Comparison of ENCODE assay signal across 12 mouse cellular contexts in genomic region chr16:8734693-8735092, GRCm38 (mm10). TPM values are rescaled to one million over a fixed set of nuclear protein-coding genes. Genes with fewer than 3 reads are reported as not detected.
DNase-seq lines count a peak whose midpoint lies in the region; ATAC-seq lines count a peak whose summit lies in the region.
"Had no signal": no experiment of that assay in that cellular context is flagged by ENCODE, and none has a peak within 500 bp of the region (broad histone marks: within the 10 kb centered on the region; RNA-seq: fewer than 3 reads in every experiment).

No protein-coding gene starts in this region.

- no peak for ATAC-seq in hindbrain, embryonic 13.5 days (ENCODE audit: low FRiP score)
- ATAC-seq in hindbrain, embryonic 12.5 days (ENCODE audit: low FRiP score), result no peak
- no peak for ATAC-seq in midbrain, embryonic 13.5 days
- no peak for ATAC-seq in midbrain, embryonic 11.5 days (ENCODE audit: low FRiP score)
- no peak for ATAC-seq in liver, embryonic 13.5 days (ENCODE audit: low read depth)

- H3K4me3 ChIP-seq in hindbrain, embryonic 13.5 days, result no peak overlapping the region
- no peak overlapping the region for H3K4me3 ChIP-seq in hindbrain, embryonic 12.5 days
- no peak overlapping the region for H3K4me3 ChIP-seq in midbrain, embryonic 13.5 days (replicated peaks)
- no peak overlapping the region for H3K4me3 ChIP-seq in midbrain, embryonic 11.5 days (ENCODE audit: low read depth, low read length)
- H3K4me3 ChIP-seq in liver, embryonic 13.5 days (replicated peaks), result peak overlapping the region; percentile 99
- H3K4me3 ChIP-seq: limb, embryonic 15.5 days had no signal

- no peak overlapping the region for H3K27ac ChIP-seq in hindbrain, embryonic 13.5 days
- no peak overlapping the region for H3K27ac ChIP-seq in hindbrain, embryonic 12.5 days
- no peak overlapping the region for H3K27ac ChIP-seq in midbrain, embryonic 13.5 days
- H3K27ac ChIP-seq in midbrain, embryonic 11.5 days (ENCODE audit: low read depth, low read length), result no peak overlapping the region
- peak overlapping the region; percentile 96 for H3K27ac ChIP-seq in liver, embryonic 13.5 days
- H3K27ac ChIP-seq: heart, embryonic 15.5 days; limb, embryonic 15.5 days; stomach, postnatal 0 days had no signal

- H3K4me1 ChIP-seq in hindbrain, embryonic 13.5 days (replicated peaks), result peaks cover 59% of the 10 kb centered on the region
- peaks cover 31% of the 10 kb centered on the region for H3K4me1 ChIP-seq in hindbrain, embryonic 12.5 days
- peaks cover 58% of the 10 kb centered on the region for H3K4me1 ChIP-seq in midbrain, embryonic 13.5 days (replicated peaks)
- H3K4me1 ChIP-seq in midbrain, embryonic 11.5 days (ENCODE audit: control insufficient read depth, insufficient read depth, low read length), result peaks cover 26% of the 10 kb centered on the region
- H3K4me1 ChIP-seq in liver, embryonic 13.5 days (replicated peaks), result peaks cover 73% of the 10 kb centered on the region

- no peaks in the 10 kb centered on the region for H3K27me3 ChIP-seq in hindbrain, embryonic 13.5 days
- no peaks in the 10 kb centered on the region for H3K27me3 ChIP-seq in hindbrain, embryonic 12.5 days
- no peaks in the 10 kb centered on the region for H3K27me3 ChIP-seq in midbrain, embryonic 13.5 days
- H3K27me3 ChIP-seq in midbrain, embryonic 11.5 days (ENCODE audit: control insufficient read depth, insufficient read depth, low read length), result no peaks in the 10 kb centered on the region
- no peaks in the 10 kb centered on the region for H3K27me3 ChIP-seq in liver, embryonic 13.5 days
- H3K27me3 ChIP-seq: heart, embryonic 15.5 days; limb, embryonic 15.5 days had no signal

- DNase-seq in midbrain, embryonic 11.5 days (ENCODE audit: low spot score, missing footprints), result no peak
- DNase-seq in liver, embryonic 13.5 days, result no peak
- DNase-seq in spleen, postnatal 10 days (ENCODE audit: low spot score in 2 of 2), result no peak
- no peak for DNase-seq in thymus, postnatal 36 days
- DNase-seq: kidney, postnatal 10 days had no signal

- 79% methylated on average over 4 of the region's 4 CpGs for WGBS in hindbrain, embryonic 13.5 days
- WGBS in hindbrain, embryonic 12.5 days, result 87% methylated on average over 4 of the region's 4 CpGs
- WGBS in midbrain, embryonic 13.5 days, result 82% methylated on average over 4 of the region's 4 CpGs
- WGBS in midbrain, embryonic 11.5 days, result 87% methylated on average over 4 of the region's 4 CpGs
- 68% methylated on average over 4 of the region's 4 CpGs for WGBS in liver, embryonic 13.5 days (ENCODE audit: insufficient replicate concordance)

- H3K4me2 ChIP-seq in hindbrain, embryonic 13.5 days, result peak overlapping the region; percentile 99
- no peak overlapping the region for H3K4me2 ChIP-seq in hindbrain, embryonic 12.5 days (replicated peaks)
- peak overlapping the region; percentile 97 for H3K4me2 ChIP-seq in midbrain, embryonic 13.5 days (replicated peaks)
- no peak overlapping the region for H3K4me2 ChIP-seq in midbrain, embryonic 11.5 days
- peak overlapping the region; percentile 70 for H3K4me2 ChIP-seq in liver, embryonic 13.5 days

- 0 out of 2 replicates have a peak overlapping the region, but pooled peaks have one; percentile 98 for H3K9ac ChIP-seq in hindbrain, embryonic 13.5 days
- no peak overlapping the region for H3K9ac ChIP-seq in hindbrain, embryonic 12.5 days
- H3K9ac ChIP-seq in midbrain, embryonic 13.5 days (replicated peaks), result 0 out of 2 replicates have a peak overlapping the region, but pooled peaks have one; percentile 98
- no peak overlapping the region for H3K9ac ChIP-seq in midbrain, embryonic 11.5 days (ENCODE audit: low read length)
- peak overlapping the region; percentile 100 for H3K9ac ChIP-seq in liver, embryonic 13.5 days
- H3K9ac ChIP-seq: limb, embryonic 15.5 days had no signal

- no peaks in the 10 kb centered on the region for H3K36me3 ChIP-seq in hindbrain, embryonic 13.5 days
- H3K36me3 ChIP-seq in hindbrain, embryonic 12.5 days, result no peaks in the 10 kb centered on the region
- H3K36me3 ChIP-seq in midbrain, embryonic 13.5 days, result no peaks in the 10 kb centered on the region
- H3K36me3 ChIP-seq in midbrain, embryonic 11.5 days (ENCODE audit: control insufficient read depth, insufficient read depth, low read length), result no peaks in the 10 kb centered on the region
- peaks cover 52% of the 10 kb centered on the region for H3K36me3 ChIP-seq in liver, embryonic 13.5 days
- H3K36me3 ChIP-seq: heart, embryonic 15.5 days; limb, embryonic 15.5 days had no signal

- no peaks in the 10 kb centered on the region for H3K9me3 ChIP-seq in hindbrain, embryonic 13.5 days
- no peaks in the 10 kb centered on the region for H3K9me3 ChIP-seq in hindbrain, embryonic 12.5 days (replicated peaks)
- no peaks in the 10 kb centered on the region for H3K9me3 ChIP-seq in midbrain, embryonic 13.5 days
- H3K9me3 ChIP-seq in midbrain, embryonic 11.5 days (ENCODE audit: control insufficient read depth, low read length), result no peaks in the 10 kb centered on the region
- no peaks in the 10 kb centered on the region for H3K9me3 ChIP-seq in liver, embryonic 13.5 days (replicated peaks)
- H3K9me3 ChIP-seq: heart, embryonic 15.5 days; limb, embryonic 15.5 days had no signal

RNA-seq across cellular contexts. Expression of gene Gm5767, which starts 54.1 kb away (rescaled TPM):
- polyA plus RNA-seq in hindbrain, embryonic 13.5 days (2015; fragmentation: Nextera tagmentation; extraction: Ambion mirVana), result not detected in 2 replicates
- not detected in 2 replicates for polyA plus RNA-seq in hindbrain, embryonic 12.5 days (2016; fragmentation: Nextera tagmentation; extraction: Ambion mirVana)
- polyA plus RNA-seq in midbrain, embryonic 13.5 days (2015; fragmentation: Nextera tagmentation; extraction: Ambion mirVana), result not detected in 2 replicates
- not detected in 2 replicates for polyA plus RNA-seq in midbrain, embryonic 11.5 days (2014; fragmentation: Nextera tagmentation; extraction: Ambion mirVana)
- polyA plus RNA-seq in liver, embryonic 13.5 days (2015; fragmentation: Nextera tagmentation; extraction: Ambion mirVana), result not detected in 2 replicates
- polyA plus RNA-seq: heart, embryonic 15.5 days; intestine, embryonic 14.5 days; stomach, postnatal 0 days had no signal

RNA-seq across cellular contexts. Expression of gene Usp7, which starts 57.4 kb away (rescaled TPM):
- 27.8 and 34.1 TPM in 2 replicates for polyA plus RNA-seq in hindbrain, embryonic 13.5 days (2015; fragmentation: Nextera tagmentation; extraction: Ambion mirVana)
- 32.1 and 34.9 TPM in 2 replicates for polyA plus RNA-seq in hindbrain, embryonic 12.5 days (2016; fragmentation: Nextera tagmentation; extraction: Ambion mirVana)
- 30.3 and 38.7 TPM in 2 replicates for polyA plus RNA-seq in midbrain, embryonic 13.5 days (2015; fragmentation: Nextera tagmentation; extraction: Ambion mirVana)
- polyA plus RNA-seq in midbrain, embryonic 11.5 days (2014; fragmentation: Nextera tagmentation; extraction: Ambion mirVana), result 35.7 and 41.0 TPM in 2 replicates
- polyA plus RNA-seq in liver, embryonic 13.5 days (2015; fragmentation: Nextera tagmentation; extraction: Ambion mirVana), result 26.5 and 26.8 TPM in 2 replicates

Comparison
In these comparisons a context has a peak if more than half of its experiments do, and no peak if none do; other contexts are left out.
1. H3K4me2 ChIP-seq: peak in hindbrain, embryonic 13.5 days (single experiment), midbrain, embryonic 13.5 days (single experiment) and liver, embryonic 13.5 days (single experiment); none in hindbrain, embryonic 12.5 days (single experiment) and midbrain, embryonic 11.5 days (single experiment).
2. H3K9ac ChIP-seq: peak in hindbrain, embryonic 13.5 days (single experiment), midbrain, embryonic 13.5 days (single experiment) and liver, embryonic 13.5 days (single experiment); none in hindbrain, embryonic 12.5 days (single experiment) and midbrain, embryonic 11.5 days (single experiment).